Mouse (Mus musculus): ENCODE measurements around the gene Acot1. TPM values are rescaled to one million over a fixed set of nuclear protein-coding genes. Genes with fewer than 3 reads are reported as not detected.
"Not testable (repeated sequence)": the region's sequence is repeated elsewhere in the genome, so short reads cannot be mapped to it uniquely, and the experiment has no call there.

The Acot1 gene
- 35.0 TPM for polyA plus RNA-seq (2021)

DNA sequence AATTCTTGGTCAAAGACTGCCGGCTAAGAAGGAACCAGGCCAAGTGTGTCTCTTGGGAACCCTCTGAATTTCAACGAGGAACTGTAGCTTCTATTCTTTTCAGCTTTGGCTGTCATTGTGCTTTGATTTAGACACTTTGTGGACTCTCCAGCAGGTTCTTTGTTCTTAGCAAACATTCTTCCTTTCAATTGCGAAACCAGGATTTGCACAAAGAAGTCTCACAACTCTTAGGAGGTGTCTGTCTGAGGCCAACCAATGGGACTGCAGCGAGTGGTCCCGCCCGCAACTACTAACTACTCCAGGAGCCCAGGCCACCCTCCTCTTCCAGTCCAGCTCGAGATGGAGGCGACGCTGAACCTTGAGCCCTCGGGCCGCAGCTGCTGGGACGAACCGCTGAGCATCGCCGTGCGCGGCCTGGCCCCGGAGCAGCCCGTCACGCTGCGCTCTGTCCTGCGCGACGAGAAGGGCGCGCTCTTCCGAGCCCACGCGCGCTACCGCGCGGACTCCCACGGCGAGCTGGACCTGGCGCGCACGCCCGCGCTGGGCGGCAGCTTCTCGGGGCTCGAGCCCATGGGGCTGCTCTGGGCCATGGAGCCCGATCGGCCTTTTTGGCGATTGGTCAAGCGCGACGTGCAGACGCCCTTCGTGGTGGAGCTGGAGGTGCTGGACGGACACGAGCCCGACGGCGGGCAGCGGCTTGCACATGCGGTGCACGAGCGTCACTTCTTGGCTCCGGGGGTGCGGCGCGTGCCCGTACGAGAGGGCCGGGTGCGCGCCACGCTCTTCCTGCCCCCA lies at the start of gene Acot1:
Acot1 (plus strand) TSS at position 320 of the 795 bp plus-strand sequence.
- ATAC-seq; CTCF ChIA-PET; DNase-seq (ENCODE audit: low read depth, low spot score); POLR2A ChIA-PET; in situ Hi-C loops (cut with MboI; ENCODE audit: low pct_unique_long_range_greater_than_20kb); H3K27me3 ChIP-seq: not testable (repeated sequence)

DNA sequence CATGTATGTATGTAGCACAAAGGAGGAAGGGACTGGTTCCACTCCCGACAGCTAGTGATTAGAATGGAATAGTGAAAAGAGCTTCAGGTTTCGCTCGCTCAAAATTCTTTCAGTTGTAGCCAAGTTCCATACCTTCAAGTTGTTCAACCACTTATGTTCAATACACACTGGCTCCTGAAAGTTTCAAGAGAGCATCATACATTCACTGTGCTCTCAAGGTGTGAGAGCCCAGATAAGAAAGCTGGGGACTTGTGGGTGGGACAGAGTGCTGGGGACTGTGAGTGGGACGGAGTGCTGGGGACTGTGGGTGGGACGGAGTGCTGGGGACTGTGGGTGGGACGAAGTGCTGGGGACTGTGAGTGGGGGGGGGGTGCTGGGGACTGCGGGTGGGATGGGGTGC lies 44.1 kb upstream of the Acot1 start:
- DNase-seq (ENCODE audit: low read depth, low spot score) (no peak), ATAC-seq (no peak)
- CTCF ChIA-PET: no interaction called here
- TF ChIP-seq CTCF (IDR thresholded peaks at IDR 0.05): no peak
- in situ Hi-C loops (cut with MboI; ENCODE audit: low pct_unique_long_range_greater_than_20kb): no loop called here
- POLR2A ChIA-PET: no interaction called here
- H3K27me3 ChIP-seq: no peaks in the 10 kb centered on the region

DNA sequence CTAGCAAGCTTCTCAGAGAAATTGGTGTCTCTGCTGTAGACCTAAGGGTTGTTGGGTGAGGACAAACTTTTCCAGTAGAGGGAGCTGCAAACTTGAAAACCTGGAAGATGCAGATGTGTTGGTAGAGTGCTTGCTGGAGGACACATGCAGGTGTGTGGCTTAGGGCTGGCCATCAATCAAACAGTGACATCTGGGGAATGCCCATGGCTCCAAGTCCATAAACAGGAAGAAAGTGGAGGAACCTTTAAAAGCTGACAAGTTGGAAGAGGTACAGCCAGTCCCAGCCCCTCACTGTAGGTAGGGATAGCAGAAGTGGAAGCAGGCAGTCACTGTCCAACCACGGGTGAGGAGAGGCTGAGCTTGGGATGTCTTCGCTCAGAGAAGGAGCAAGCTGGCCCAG lies 37.2 kb upstream of the Acot1 start:
- peak; percentile 84 for TF ChIP-seq CTCF (IDR thresholded peaks at IDR 0.05)
- ATAC-seq: peak; percentile 62
- in situ Hi-C loops (cut with MboI; ENCODE audit: low pct_unique_long_range_greater_than_20kb): loop anchor here (5.0 to 10.0 kb wide), 4 partner anchors 55 to 283 kb away; no protein-coding TSS in a partner anchor
- H3K27me3 ChIP-seq: no peaks in the 10 kb centered on the region
- CTCF ChIA-PET: interaction anchor here (0.9 to 2.2 kb wide), 10 partner anchors 15 to 173 kb away, joined by 3 to 11 read pairs (median 6); partner anchors contain the start of gene Acot2
- POLR2A ChIA-PET: no interaction called here
- DNase-seq (ENCODE audit: low read depth, low spot score): no peak

DNA sequence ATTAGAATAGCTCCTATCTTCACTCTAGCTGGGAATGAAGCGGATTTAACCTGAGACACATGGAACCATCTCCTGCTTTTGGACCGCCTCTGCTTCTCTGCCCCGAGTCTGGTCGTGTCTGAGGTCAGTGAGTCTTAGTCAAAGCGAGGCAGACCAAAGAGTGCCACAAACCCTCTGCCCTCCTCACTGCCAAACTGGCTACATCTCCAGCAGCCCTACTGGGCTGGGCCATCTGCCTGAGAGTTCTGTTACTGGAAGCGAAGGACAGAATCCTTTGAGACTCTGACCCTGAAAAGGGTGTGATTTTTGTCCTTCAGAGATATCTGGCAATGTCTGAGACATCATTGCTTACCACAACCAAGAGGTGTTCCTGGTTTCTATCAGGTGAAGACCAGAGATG lies 30.4 kb upstream of the Acot1 start:
- in situ Hi-C loops (cut with MboI; ENCODE audit: low pct_unique_long_range_greater_than_20kb): loop anchor here (10.0 kb wide), 2 partner anchors 156 to 276 kb away; no protein-coding TSS in a partner anchor
- CTCF ChIA-PET: interaction anchor here (4.8 kb wide), 1 partner anchor 9 kb away, joined by 20 read pairs; the partner anchor contains the start of gene Acot2

DNA sequence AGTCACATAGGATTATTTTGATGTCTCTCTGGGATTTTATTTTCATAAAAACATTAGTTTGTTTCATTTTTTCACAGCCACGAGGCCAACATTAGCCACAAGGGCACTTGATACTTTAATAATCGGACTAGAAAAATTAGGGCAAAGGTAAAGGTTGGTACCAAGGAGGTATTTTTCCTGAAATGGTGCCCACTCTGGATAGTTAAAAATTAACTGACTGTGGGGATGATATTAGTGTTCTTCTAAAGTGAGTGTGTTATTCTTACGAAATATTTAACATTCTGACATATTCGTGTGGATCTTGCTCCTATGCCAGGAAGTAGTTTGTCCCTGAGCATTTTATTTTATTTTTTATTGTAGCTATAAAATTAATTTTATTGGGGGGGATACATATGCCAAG lies 27.7 kb upstream of the Acot1 start:
- POLR2A ChIA-PET: interaction anchor here (0.6 to 0.7 kb wide), 2 partner anchors 12 to 69 kb away, joined by 3 read pairs; no protein-coding TSS in a partner anchor
- in situ Hi-C loops (cut with MboI; ENCODE audit: low pct_unique_long_range_greater_than_20kb): no loop called here
- DNase-seq (ENCODE audit: low read depth, low spot score): no peak
- CTCF ChIA-PET: no interaction called here
- no peaks in the 10 kb centered on the region for H3K27me3 ChIP-seq
- TF ChIP-seq CTCF (IDR thresholded peaks at IDR 0.05): no peak
- ATAC-seq: no peak

More for the DNA sequence above, 30.4 kb upstream of the Acot1 start:
- no peak for ATAC-seq
- POLR2A ChIA-PET: no interaction called here
- no peaks in the 10 kb centered on the region for H3K27me3 ChIP-seq
- DNase-seq (ENCODE audit: low read depth, low spot score): no peak
- TF ChIP-seq CTCF (IDR thresholded peaks at IDR 0.05): no peak

DNA sequence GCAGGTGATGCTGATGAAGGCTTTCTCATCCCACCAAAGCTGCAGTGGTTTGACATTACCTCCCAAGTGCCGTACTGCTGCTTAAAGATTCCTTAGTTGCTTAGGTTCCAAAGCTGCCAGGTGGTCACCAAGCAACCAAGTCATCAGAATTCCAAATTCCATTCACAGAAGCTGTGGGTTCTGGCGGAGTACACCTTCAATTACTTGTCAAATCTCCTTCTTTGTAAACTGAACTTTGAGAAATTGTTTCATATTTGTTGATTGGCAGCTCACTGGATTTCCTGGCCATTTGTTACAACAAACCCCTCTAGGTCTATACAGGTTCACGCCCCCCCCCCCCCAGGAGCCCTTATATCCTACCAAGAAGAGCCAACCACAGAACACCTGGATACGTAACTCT lies 24.5 kb upstream of the Acot1 start, which contains the start of gene Heatr4:
Heatr4 (minus strand) TSS at position 101 of the 400 bp plus-strand sequence.
- H3K27me3 ChIP-seq: no peaks in the 10 kb centered on the region
- TF ChIP-seq CTCF (IDR thresholded peaks at IDR 0.05): no peak
- DNase-seq (ENCODE audit: low read depth, low spot score) (no peak), ATAC-seq (no peak)
- in situ Hi-C loops (cut with MboI; ENCODE audit: low pct_unique_long_range_greater_than_20kb): no loop called here
- POLR2A ChIA-PET: interaction anchor here (0.6 kb wide), 1 partner anchor 252 kb away, joined by 3 read pairs; no protein-coding TSS in a partner anchor
- CTCF ChIA-PET: no interaction called here

DNA sequence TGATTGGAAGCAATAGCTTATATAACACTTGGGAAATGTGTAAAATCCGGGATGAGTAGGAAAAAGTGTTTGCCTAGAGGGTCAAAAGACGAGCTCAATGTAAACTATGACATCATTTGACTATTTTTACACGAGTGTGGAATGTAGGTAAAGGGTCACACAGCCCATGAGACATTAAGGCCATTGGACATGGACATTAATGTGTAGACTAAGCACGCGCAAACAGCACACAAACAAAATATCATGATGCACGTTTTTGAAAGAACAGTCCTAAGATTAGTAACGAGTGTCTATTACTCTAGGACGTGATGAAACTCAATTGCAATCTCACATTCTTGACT lies 22.1 kb upstream of the Acot1 start:
- POLR2A ChIA-PET: interaction anchor here (1.3 kb wide), 1 partner anchor 14 kb away, joined by 3 read pairs; no protein-coding TSS in a partner anchor
- ATAC-seq: no peak
- H3K27me3 ChIP-seq: no peaks in the 10 kb centered on the region
- CTCF ChIA-PET: interaction anchor here (1.1 to 3.5 kb wide), 8 partner anchors 11 to 65 kb away, joined by 3 to 20 read pairs (median 8); partner anchors contain the start of gene Acot3
- no peak for TF ChIP-seq CTCF (IDR thresholded peaks at IDR 0.05)
- no peak for DNase-seq (ENCODE audit: low read depth, low spot score)
- in situ Hi-C loops (cut with MboI; ENCODE audit: low pct_unique_long_range_greater_than_20kb): no loop called here

DNA sequence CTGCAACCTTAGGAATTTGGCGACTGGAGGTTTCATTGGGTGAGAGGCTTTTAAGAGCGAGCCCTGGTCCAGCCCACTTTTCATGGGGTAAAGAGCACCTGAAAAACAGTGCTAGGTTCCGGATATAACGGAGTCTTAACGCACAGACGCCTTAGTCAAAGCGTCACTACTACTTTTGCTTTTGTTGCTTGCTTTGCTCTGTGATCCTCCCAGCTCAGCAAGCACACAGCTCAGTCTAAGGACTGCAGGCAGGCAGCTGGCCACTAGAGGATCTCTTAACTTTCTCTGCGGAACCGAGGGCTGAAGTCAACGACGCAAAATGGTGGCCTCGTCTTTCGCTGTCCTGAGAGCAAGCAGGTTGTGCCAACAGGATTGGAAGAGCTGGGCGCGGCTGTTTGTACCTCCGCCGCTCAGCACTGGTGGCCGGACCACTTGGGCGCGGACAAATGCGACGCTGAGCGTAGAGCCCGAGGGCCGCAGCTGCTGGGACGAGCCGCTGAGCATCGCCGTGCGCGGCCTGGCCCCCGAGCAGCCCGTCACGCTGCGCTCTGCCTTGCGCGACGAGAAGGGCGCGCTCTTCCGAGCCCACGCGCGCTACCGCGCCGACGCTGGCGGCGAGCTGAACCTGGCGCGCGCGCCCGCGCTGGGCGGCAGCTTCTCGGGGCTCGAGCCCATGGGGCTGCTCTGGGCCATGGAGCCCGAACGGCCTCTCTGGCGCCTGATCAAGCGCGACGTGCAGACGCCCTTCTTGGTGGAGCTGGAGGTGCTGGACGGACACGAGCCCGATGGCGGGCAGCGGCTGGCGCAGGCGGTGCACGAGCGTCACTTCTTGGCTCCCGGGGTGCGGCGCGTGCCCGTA lies 21.5 kb upstream of the Acot1 start, which contains the start of gene Acot2:
Acot2 (plus strand) TSS at position 279 of the 859 bp plus-strand sequence.
- peak; percentile 86 for TF ChIP-seq CTCF (IDR thresholded peaks at IDR 0.05)
- DNase-seq (ENCODE audit: low read depth, low spot score): no peak
- ChIA-PET CTCF (interaction anchor here (1.1 to 3.5 kb wide), 8 partner anchors 11 to 64 kb away, joined by 3 to 20 read pairs (median 8); partner anchors contain the start of gene Acot3), POLR2A (interaction anchor here (0.7 kb wide), 1 partner anchor 43 kb away, joined by 3 read pairs; no protein-coding TSS in a partner anchor)
- in situ Hi-C loops (cut with MboI; ENCODE audit: low pct_unique_long_range_greater_than_20kb): no loop called here
- ATAC-seq: peak; percentile 88
- H3K27me3 ChIP-seq: no peaks in the 10 kb centered on the region

DNA sequence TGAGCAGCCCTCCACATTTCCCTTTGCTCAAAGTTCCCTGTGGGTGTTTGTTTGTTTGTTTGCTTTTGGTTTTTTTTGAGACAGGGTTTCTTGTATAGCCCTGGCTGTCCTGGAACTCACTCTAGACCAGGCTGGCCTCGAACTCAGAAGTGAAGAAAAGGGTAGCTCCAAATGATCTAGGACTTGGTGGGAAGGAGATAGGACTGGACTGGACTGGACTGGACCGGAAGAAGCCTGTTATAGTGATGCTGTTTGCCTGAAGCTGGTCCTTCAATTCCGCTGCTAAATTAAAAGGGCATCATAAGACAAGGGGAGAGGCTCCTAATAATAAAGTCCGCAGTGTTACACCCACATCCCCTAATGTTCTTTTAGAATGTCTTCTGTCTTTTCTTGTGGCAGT lies 20.8 kb upstream of the Acot1 start:
- H3K27me3 ChIP-seq: no peaks in the 10 kb centered on the region
- DNase-seq (ENCODE audit: low read depth, low spot score) (no peak), ATAC-seq (no peak)
- no peak for TF ChIP-seq CTCF (IDR thresholded peaks at IDR 0.05)
- in situ Hi-C loops (cut with MboI; ENCODE audit: low pct_unique_long_range_greater_than_20kb): no loop called here
- ChIA-PET CTCF (interaction anchor here (1.4 to 3.5 kb wide), 4 partner anchors 11 to 42 kb away, joined by 4 to 20 read pairs (median 12); no protein-coding TSS in a partner anchor), POLR2A (interaction anchor here (1.0 kb wide), 1 partner anchor 23 kb away, joined by 3 read pairs; no protein-coding TSS in a partner anchor)

DNA sequence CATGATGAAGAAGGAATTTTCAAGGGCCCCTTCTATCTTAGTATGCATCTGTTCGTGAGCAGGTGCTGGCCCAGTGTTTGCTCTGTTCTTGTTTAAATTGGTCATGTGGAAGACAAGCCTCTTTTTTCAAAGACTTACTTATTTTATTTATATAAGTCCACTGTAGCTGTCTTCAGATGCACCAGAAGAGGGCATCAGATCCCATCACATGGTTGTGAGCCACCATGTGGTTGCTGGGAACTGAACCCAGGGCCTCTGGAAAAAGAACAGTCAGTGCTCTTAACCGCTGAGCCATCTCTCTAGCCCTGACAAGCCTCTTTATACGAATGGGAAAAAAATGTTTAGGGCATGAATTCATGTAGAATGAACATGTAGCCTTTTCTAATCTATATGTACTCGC lies 19.9 kb upstream of the Acot1 start:
- ChIA-PET CTCF (interaction anchor here (3.2 to 3.5 kb wide), 2 partner anchors 10 to 41 kb away, joined by 10 to 15 read pairs; no protein-coding TSS in a partner anchor), POLR2A (interaction anchor here (1.0 kb wide), 1 partner anchor 22 kb away, joined by 3 read pairs; no protein-coding TSS in a partner anchor)
- DNase-seq (ENCODE audit: low read depth, low spot score) (no peak), ATAC-seq (no peak)
- in situ Hi-C loops (cut with MboI; ENCODE audit: low pct_unique_long_range_greater_than_20kb): no loop called here
- no peak for TF ChIP-seq CTCF (IDR thresholded peaks at IDR 0.05)
- H3K27me3 ChIP-seq: no peaks in the 10 kb centered on the region
